16 mouse cellular contexts compared by ENCODE assay signal in the genomic region with DNA sequence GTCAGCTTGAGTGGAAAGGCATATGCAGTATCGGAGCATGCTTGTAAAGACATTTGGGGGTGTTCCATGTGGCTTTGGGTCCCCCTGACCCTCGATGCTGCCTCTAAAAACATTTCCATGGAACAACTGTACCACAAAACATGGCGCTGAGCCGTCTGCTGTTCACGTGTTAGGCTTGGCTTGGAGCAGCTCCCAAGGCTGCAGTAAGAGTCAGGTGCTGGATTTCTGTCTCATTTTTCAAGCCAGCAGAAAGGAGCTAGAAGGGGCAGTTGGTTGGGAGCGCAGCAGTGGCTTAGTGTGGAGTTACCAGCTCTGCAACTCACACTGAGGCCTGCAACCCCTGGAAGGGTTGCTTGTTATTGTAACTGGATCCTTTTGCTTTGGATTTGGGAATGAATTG. TPM values are rescaled to one million over a fixed set of nuclear protein-coding genes. Genes with fewer than 3 reads are reported as not detected.
DNase-seq lines count a peak whose midpoint lies in the region; ATAC-seq and TF ChIP-seq lines count a peak whose summit lies in the region.
"Had no signal": no experiment of that assay in that cellular context is flagged by ENCODE, and none has a peak within 500 bp of the region (broad histone marks: within the 10 kb centered on the region; RNA-seq: fewer than 3 reads in every experiment).

No protein-coding gene starts in this region.

- no peaks in the 10 kb centered on the region for H3K9me3 ChIP-seq in kidney, postnatal 0 days (replicated peaks; ENCODE audit: low read length)
- H3K9me3 ChIP-seq in limb, embryonic 14.5 days (ENCODE audit: control insufficient read depth, low read length): no peaks in the 10 kb centered on the region
- H3K9me3 ChIP-seq: forebrain, embryonic 12.5 days; G1E; midbrain, embryonic 10.5 days; neural tube, embryonic 13.5 days had no signal

- WGBS in kidney, postnatal 0 days: 40% methylated on average over 6 of the region's 6 CpGs
- WGBS in limb, embryonic 14.5 days: 31% methylated on average over 6 of the region's 6 CpGs

- H3K4me3 ChIP-seq in kidney, postnatal 0 days (replicated peaks; ENCODE audit: low read depth, low read length): no peak overlapping the region
- H3K4me3 ChIP-seq in embryonic fibroblast, embryonic 13.5 days (ENCODE audit: insufficient read depth, low read length): no peak overlapping the region
- H3K4me3 ChIP-seq in limb, embryonic 14.5 days (replicated peaks; ENCODE audit: low read length): no peak overlapping the region
- H3K4me3 ChIP-seq: forebrain, embryonic 12.5 days; midbrain, embryonic 10.5 days; neural tube, embryonic 13.5 days had no signal

- DNase-seq in embryo, embryonic 10.5 days (ENCODE audit: low spot score): peak; percentile 42
- no peak for DNase-seq in embryo, embryonic 11 days
- no peak for DNase-seq in kidney, postnatal 0 days (ENCODE audit: low spot score)
- no peak for DNase-seq in kidney, adult 11 months
- peak; percentile 81 for DNase-seq in limb, embryonic 14.5 days (ENCODE audit: low spot score)
- no peak for DNase-seq in thymus, adult 18-20 months
- no peak for DNase-seq in right cerebral cortex, postnatal 25 days
- DNase-seq: cerebellum, adult 9-11 months; layer of hippocampus, postnatal 36 days; right cerebral cortex, adult 18-20 months had no signal

- no peak for TF ChIP-seq CTCF in kidney, postnatal 0 days (IDR thresholded peaks at IDR 0.05; ENCODE audit: low read depth)
- TF ChIP-seq CTCF in embryonic fibroblast, embryonic 13.5 days (IDR thresholded peaks at IDR 0.05; ENCODE audit: borderline replicate concordance, insufficient read depth, low read length): no peak

- no peak overlapping the region for H3K9ac ChIP-seq in kidney, postnatal 0 days (ENCODE audit: low read depth, low read length)
- no peak overlapping the region for H3K9ac ChIP-seq in limb, embryonic 14.5 days (ENCODE audit: low read depth, low read length, severe bottlenecking)
- H3K9ac ChIP-seq: forebrain, embryonic 12.5 days; neural tube, embryonic 13.5 days had no signal

- no peak for ATAC-seq in kidney, postnatal 0 days (replicated peaks; ENCODE audit: low FRiP score, low read depth)
- peak; percentile 87 for ATAC-seq in limb, embryonic 14.5 days (ENCODE audit: low FRiP score, low read depth)
- ATAC-seq: activated CD4-positive, CD25-positive, alpha-beta regulatory T cell, adult 4 months had no signal

- peaks cover 19% of the 10 kb centered on the region for H3K4me1 ChIP-seq in kidney, postnatal 0 days (replicated peaks; ENCODE audit: insufficient read depth, low read length)
- H3K4me1 ChIP-seq in embryonic fibroblast, embryonic 13.5 days (ENCODE audit: control insufficient read depth, insufficient read depth, low read length): peaks cover 6% of the 10 kb centered on the region; the same call in 1 of the 2 replicates
- peaks cover 18% of the 10 kb centered on the region for H3K4me1 ChIP-seq in limb, embryonic 14.5 days (ENCODE audit: control insufficient read depth, insufficient read depth, low read length)
- H3K4me1 ChIP-seq: midbrain, embryonic 10.5 days had no signal

- H3K4me2 ChIP-seq in kidney, postnatal 0 days (ENCODE audit: low read length): no peak overlapping the region
- H3K4me2 ChIP-seq in limb, embryonic 14.5 days (replicated peaks; ENCODE audit: low read depth, low read length, severe bottlenecking): no peak overlapping the region; the same call in 1 of the 2 replicates
- H3K4me2 ChIP-seq: forebrain, embryonic 12.5 days; neural tube, embryonic 13.5 days had no signal

- TF ChIP-seq POLR2A in embryonic fibroblast, embryonic 13.5 days (IDR thresholded peaks at IDR 0.05; ENCODE audit: low read depth, low read length): no peak
- TF ChIP-seq POLR2A in limb, embryonic 14.5 days (IDR thresholded peaks at IDR 0.05; ENCODE audit: borderline replicate concordance, extremely low read depth, insufficient read depth, insufficient read length): no peak

- no peaks in the 10 kb centered on the region for H3K36me3 ChIP-seq in kidney, postnatal 0 days (ENCODE audit: insufficient read depth, low read length)
- peaks cover 8% of the 10 kb centered on the region; the same call in 1 of the 2 replicates for H3K36me3 ChIP-seq in limb, embryonic 14.5 days (ENCODE audit: control insufficient read depth, insufficient read depth, low read length)

- no peaks in the 10 kb centered on the region for H3K27me3 ChIP-seq in kidney, postnatal 0 days (ENCODE audit: insufficient read depth, low read length)
- H3K27me3 ChIP-seq in limb, embryonic 14.5 days (ENCODE audit: control insufficient read depth, insufficient read depth, low read length): no peaks in the 10 kb centered on the region
- H3K27me3 ChIP-seq: forebrain, embryonic 12.5 days; neural tube, embryonic 13.5 days had no signal

- H3K27ac ChIP-seq in kidney, postnatal 0 days: peak overlapping the region; percentile 83
- H3K27ac ChIP-seq in embryonic fibroblast, embryonic 13.5 days (ENCODE audit: insufficient read depth, low read length): peak overlapping the region; percentile 35
- peak overlapping the region; percentile 53 for H3K27ac ChIP-seq in limb, embryonic 14.5 days (replicated peaks; ENCODE audit: low read depth, low read length)
- H3K27ac ChIP-seq: forebrain, embryonic 12.5 days; midbrain, embryonic 10.5 days; neural tube, embryonic 13.5 days had no signal

RNA-seq across cellular contexts. Expression of a gene that starts 21.3 kb away (rescaled TPM):
- polyA plus RNA-seq in kidney, postnatal 0 days (2015; fragmentation: Nextera tagmentation; extraction: Ambion mirVana): 140 and 154 TPM in 2 replicates
- polyA plus RNA-seq in embryonic fibroblast, embryonic 13.5 days (2011; ENCODE audit: insufficient read length, low read depth, missing spikeins): 406 and 428 TPM in 2 replicates
- 141 and 149 TPM in 2 replicates for polyA plus RNA-seq in limb, embryonic 14.5 days (2012; rRNA removed)
- 197 and 206 TPM in 2 replicates for polyA plus RNA-seq in limb, embryonic 14.5 days (2014; fragmentation: Nextera tagmentation; extraction: Ambion mirVana)

Comparison
In these comparisons a context has a peak if more than half of its experiments do, and no peak if none do; other contexts are left out.
1. DNase-seq: peak in embryo, embryonic 10.5 days (single experiment) and limb, embryonic 14.5 days (single experiment); none in embryo, embryonic 11 days (single experiment), kidney, postnatal 0 days (single experiment), kidney, adult 11 months (single experiment), thymus, adult 18-20 months (0 of 2) and right cerebral cortex, postnatal 25 days (single experiment).
2. Peak in every context shown above with its lines, with median percentiles within 50 percentile points of each other: H3K27ac ChIP-seq.